Mouse (Mus musculus) lung, postnatal 0 days (tissue): Measurements from ENCODE around the gene Aqp11. TPM values are rescaled to one million over a fixed set of nuclear protein-coding genes. Genes with fewer than 3 reads are reported as not detected.

ENCODE experiments used
- ATAC-seq: fragments of 200-750 bp; cut with Nextera tagmentation; 2 replicates; pipeline ENCODE4 v1.8.0; 2017; ENCODE audit warnings: moderate library complexity
- DNase-seq: peaks from one replicate; pipeline ENCODE4 v3.0.0-alpha.2; 2016; ENCODE audit warnings: low spot score
- H3K27ac ChIP-seq: fragments of 300-500 bp; sonication (generic); 2 replicates; pipeline ENCODE4 v1.5.1; 2014; ENCODE audit warnings: antibody characterized with exemption, mild to moderate bottlenecking, low read length, mixed read lengths
- H3K27me3 ChIP-seq: fragments of 300-500 bp; sonication (generic); replicated peaks from 2 replicates; pipeline ENCODE4 v1.6.1; 2014; ENCODE audit warnings: low read length, mixed read lengths; ENCODE audit not compliant: insufficient read depth
- H3K36me3 ChIP-seq: fragments of 300-500 bp; sonication (generic); 2 replicates; pipeline ENCODE4 v1.6.1; 2014; ENCODE audit warnings: low read length, mixed read lengths; ENCODE audit not compliant: insufficient read depth
- H3K4me1 ChIP-seq: fragments of 300-500 bp; sonication (generic); 2 replicates; pipeline ENCODE4 v1.6.1; 2014; ENCODE audit warnings: antibody characterized with exemption, low read depth, low read length, mixed read lengths; ENCODE audit not compliant: insufficient read depth
- H3K4me2 ChIP-seq: fragments of 300-500 bp; sonication (generic); replicated peaks from 2 replicates; pipeline ENCODE4 v1.6.1; 2014; ENCODE audit warnings: low read depth, mild to moderate bottlenecking, low read length, moderate library complexity, mixed read lengths
- H3K4me3 ChIP-seq: fragments of 300-500 bp; sonication (generic); 2 replicates; pipeline ENCODE4 v1.5.1; 2014; ENCODE audit warnings: low read depth, low read length
- H3K9ac ChIP-seq: fragments of 300-500 bp; sonication (generic); replicated peaks from 2 replicates; pipeline ENCODE4 v1.6.1; 2014; ENCODE audit warnings: low read depth, mild to moderate bottlenecking
- H3K9me3 ChIP-seq: fragments of 300-500 bp; sonication (generic); 2 replicates; pipeline ENCODE4 v1.6.1; 2016; ENCODE audit warnings: low read length, mixed read lengths
- CTCF ChIP-seq: IDR thresholded peaks from 2 replicates; pipeline ENCODE4 v1.5.1; 2016; ENCODE audit warnings: antibody characterized with exemption, mild to moderate bottlenecking
- EP300 ChIP-seq: IDR thresholded peaks from 2 replicates; pipeline ENCODE4 v1.6.1; 2016; ENCODE audit warnings: antibody characterized with exemption, mild to moderate bottlenecking, control low read depth
- WGBS: fragments of 180-500 bp; shearing (Covaris S2); extraction: QIAGEN DNeasy Blood & Tissue Kit; methylation state at CpG from one replicate; pipeline ENCODE4 v1.1.7; 2014; 5-methylcytosine and 5-hydroxymethylcytosine counted together
- polyA plus RNA-seq: library from polyadenylated mRNA; unstranded; fragments of >200 nt; fragmentation: Nextera tagmentation; extraction: Ambion mirVana; gene quantifications from 2 replicates; pipeline ENCODE4 v1.2.1, GENCODE M21; 2015

Gene Aqp11
- polyA plus RNA-seq, 1 experiment from 2014 or later, result 4.2 TPM

- no peak for TF ChIP-seq CTCF
- TF ChIP-seq EP300, result peak; percentile 62
- H3K4me1 ChIP-seq, result no peaks in the 10 kb centered on the region
- H3K9me3 ChIP-seq, result no peaks in the 10 kb centered on the region
- no peak overlapping the region for H3K4me3 ChIP-seq
- WGBS, result 33% methylated on average over 2 of the region's 2 CpGs
- no peaks in the 10 kb centered on the region for H3K27me3 ChIP-seq
- no peak overlapping the region for H3K27ac ChIP-seq
- no peak overlapping the region for H3K9ac ChIP-seq
- ATAC-seq (peak; percentile 41), DNase-seq (peak; percentile 53)
- no peaks in the 10 kb centered on the region for H3K36me3 ChIP-seq
- H3K4me2 ChIP-seq, result no peak overlapping the region
These were observed 37.8 kb upstream of the Aqp11 start for GRCm38 (mm10) chr7:97775923-97776322.

DNA sequence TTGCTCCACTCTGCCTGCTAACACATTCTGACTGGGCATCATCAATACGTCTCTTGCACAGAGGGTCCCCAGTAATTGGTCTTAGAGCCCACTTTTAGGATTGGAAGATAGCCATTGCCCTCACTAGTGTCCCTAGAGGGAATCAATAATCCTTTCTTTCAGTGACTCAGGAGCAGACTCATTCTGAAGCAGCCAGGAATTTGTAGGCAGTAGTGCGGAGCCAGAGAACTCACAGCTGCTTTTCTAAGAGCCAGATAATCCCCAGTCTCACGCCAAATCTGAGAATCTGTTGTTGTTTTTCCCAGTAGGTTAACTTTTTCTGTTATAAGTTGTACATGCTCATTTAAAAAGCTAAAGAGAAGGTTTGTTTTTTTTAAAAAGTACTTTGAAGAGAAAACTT is 37.3 kb upstream of the Aqp11 start:
- TF ChIP-seq EP300, result no peak
- TF ChIP-seq CTCF, result no peak
- Histone ChIP-seq H3K4me3 (no peak overlapping the region), H3K4me1 (no peaks in the 10 kb centered on the region), H3K27me3 (no peaks in the 10 kb centered on the region), H3K9me3 (no peaks in the 10 kb centered on the region), H3K36me3 (no peaks in the 10 kb centered on the region), H3K27ac (no peak overlapping the region), H3K4me2 (no peak overlapping the region), H3K9ac (no peak overlapping the region)
- ATAC-seq (no peak), DNase-seq (peak; percentile 24)
- WGBS, result 55% methylated on average over 3 of the region's 3 CpGs

DNA sequence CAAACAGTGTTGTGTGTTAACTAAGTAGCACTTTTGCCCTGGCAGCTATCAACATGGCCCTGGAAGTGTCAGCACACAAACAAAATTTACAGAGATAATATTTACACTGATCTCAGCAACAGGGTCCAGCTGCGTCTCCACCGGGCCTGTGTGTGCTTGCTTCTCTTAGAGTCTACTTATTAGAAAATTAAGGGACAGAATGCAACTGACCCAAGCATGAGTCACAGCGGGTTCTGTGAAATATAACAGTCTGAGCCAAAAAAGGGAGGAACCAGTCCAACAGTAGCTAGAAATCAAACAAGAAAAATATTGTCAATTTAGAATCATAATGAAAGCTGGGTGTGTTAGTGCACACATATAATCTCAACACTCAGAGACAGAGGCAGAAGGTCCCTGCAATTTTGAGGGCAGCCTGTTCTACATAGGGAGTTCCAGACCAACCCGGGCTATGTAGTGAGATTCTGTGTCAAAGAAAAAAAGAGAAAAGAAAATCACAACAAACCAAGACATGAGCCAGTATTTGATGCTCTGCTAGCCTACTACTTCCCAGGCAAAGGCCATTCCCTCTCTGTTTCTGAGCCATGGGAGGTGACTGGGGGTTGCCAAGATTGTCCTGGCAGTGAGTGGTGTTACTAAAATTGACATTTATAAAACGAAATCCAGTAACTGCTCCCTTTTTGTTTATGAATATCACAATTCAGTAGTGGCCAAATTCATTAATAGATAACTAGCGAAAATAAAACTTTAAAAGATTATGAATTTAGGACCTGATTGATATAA is 32.9 kb upstream of the Aqp11 start:
- Histone ChIP-seq H3K4me3 (no peak overlapping the region), H3K9ac (no peak overlapping the region), H3K36me3 (no peaks in the 10 kb centered on the region), H3K4me2 (no peak overlapping the region), H3K27ac (no peak overlapping the region), H3K9me3 (no peaks in the 10 kb centered on the region), H3K27me3 (no peaks in the 10 kb centered on the region), H3K4me1 (no peaks in the 10 kb centered on the region)
- 56% methylated on average over 6 of the region's 6 CpGs for WGBS
- peak; percentile 47; the same call in 1 of the 2 replicates for ATAC-seq
- peak; percentile 42 for DNase-seq
- TF ChIP-seq CTCF (no peak), EP300 (no peak)

DNA sequence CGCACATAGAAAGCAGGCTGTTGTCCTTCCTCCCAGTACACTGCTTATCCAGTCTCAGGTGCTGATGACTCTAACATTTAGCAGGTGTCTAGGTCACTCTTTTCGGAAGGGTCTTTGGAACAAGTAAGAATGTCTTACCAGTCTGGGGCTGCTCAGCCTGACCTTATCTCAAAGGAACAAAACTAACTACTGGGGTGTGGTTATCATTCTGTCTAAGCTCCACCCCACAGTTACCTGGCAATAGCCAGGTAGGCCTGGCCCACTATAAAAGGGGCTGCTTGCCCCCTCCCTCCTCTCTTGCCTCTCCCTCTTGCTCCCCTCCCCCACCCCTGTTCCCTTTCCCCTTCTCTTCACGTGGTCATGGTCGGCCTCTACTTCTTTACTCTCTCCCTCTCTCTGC is 30.9 kb upstream of the Aqp11 start:
- Histone ChIP-seq H3K4me1 (no peaks in the 10 kb centered on the region), H3K4me2 (no peak overlapping the region), H3K9me3 (no peaks in the 10 kb centered on the region), H3K4me3 (no peak overlapping the region), H3K27me3 (no peaks in the 10 kb centered on the region), H3K36me3 (no peaks in the 10 kb centered on the region), H3K27ac (no peak overlapping the region), H3K9ac (no peak overlapping the region)
- DNase-seq, result no peak
- 75% methylated on average over 4 of the region's 4 CpGs for WGBS
- no peak for ATAC-seq
- TF ChIP-seq EP300, result no peak
- no peak for TF ChIP-seq CTCF

DNA sequence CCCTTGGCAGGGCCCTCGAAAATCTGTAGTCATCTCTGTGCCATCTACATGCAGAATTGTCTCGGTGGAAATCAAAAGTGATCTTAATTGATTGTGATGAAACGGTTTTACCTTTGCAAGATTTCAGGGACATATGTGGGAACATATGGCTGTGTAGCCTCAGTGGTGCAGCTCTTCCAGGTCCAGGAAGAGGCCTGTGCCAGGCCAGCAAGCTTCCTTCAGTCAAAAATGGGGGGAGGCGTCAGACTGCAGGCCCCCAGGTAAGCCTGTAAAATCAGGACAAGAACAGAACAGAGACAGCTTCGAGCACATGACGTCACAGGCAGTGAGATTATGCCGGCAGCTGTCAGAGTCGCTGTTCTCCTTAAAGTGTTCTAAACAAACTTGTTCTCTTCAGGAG is 29.8 kb upstream of the Aqp11 start:
- ATAC-seq (no peak; the same call in 1 of the 2 replicates), DNase-seq (peak; percentile 21)
- no peak overlapping the region for H3K9ac ChIP-seq
- H3K4me3 ChIP-seq, result no peak overlapping the region
- no peak overlapping the region for H3K4me2 ChIP-seq
- no peaks in the 10 kb centered on the region for H3K27me3 ChIP-seq
- WGBS, result 46% methylated on average over 8 of the region's 8 CpGs
- no peak overlapping the region for H3K27ac ChIP-seq
- no peak for TF ChIP-seq EP300
- no peaks in the 10 kb centered on the region for H3K4me1 ChIP-seq
- H3K9me3 ChIP-seq, result no peaks in the 10 kb centered on the region
- H3K36me3 ChIP-seq, result no peaks in the 10 kb centered on the region

- no peak overlapping the region for H3K9ac ChIP-seq
- TF ChIP-seq EP300, result no peak
- H3K27me3 ChIP-seq, result no peaks in the 10 kb centered on the region
- H3K4me1 ChIP-seq, result no peaks in the 10 kb centered on the region
- DNase-seq (no peak), ATAC-seq (no peak)
- H3K9me3 ChIP-seq, result no peaks in the 10 kb centered on the region
- no peak overlapping the region for H3K4me3 ChIP-seq
- H3K36me3 ChIP-seq, result no peaks in the 10 kb centered on the region
- H3K4me2 ChIP-seq, result no peak overlapping the region
- H3K27ac ChIP-seq, result no peak overlapping the region
- WGBS, result 58% methylated on average over 9 of the region's 9 CpGs
These were observed 28.5 kb upstream of the Aqp11 start for GRCm38 (mm10) chr7:97766406-97767166.
